Mouse (Mus musculus): ENCODE measurements around the gene Podxl2. TPM values are rescaled to one million over a fixed set of nuclear protein-coding genes. Genes with fewer than 3 reads are reported as not detected.

Podxl2 gene
- 10 to 100 TPM; 16.5 to 16.8 TPM for total RNA-seq (2021)

DNA sequence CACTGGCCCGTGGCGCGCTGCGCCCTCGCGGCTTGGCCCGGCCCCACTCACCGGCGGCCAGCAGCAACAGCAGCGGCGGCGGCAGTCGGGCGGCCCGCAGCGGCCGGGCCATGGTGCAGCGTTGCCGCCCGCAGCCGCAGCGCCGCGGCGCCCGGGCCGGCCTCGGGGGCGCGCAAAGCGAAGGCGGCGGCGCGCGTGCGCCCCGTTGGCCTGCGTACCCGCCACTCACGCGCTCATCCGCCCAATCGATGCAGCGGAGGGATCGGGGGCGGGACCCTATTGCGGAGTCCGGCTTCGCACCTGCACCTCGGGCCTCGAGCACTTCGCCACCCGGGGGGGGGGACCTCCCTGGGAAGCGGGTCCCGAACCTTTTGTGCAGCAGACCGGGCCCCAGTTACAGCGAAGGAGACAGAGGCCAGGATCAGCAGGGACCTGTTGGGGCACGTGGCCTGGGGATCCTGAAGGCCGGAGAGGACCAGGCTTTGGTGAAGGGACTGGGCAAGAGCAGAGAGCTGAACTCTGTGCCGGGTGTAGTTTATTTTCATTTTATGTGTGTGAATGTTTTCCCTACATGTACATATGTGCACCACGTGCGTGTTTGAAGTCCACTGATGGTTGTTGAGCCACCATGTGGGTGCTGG lies at the start of gene Podxl2:
TSS of gene Podxl2 (minus strand) at position 177 of the 641 bp plus-strand sequence.
- intact Hi-C loops (cut with DNase I) = no loop called here
- DNase-seq (ENCODE audit: low spot score) = peak; percentile 65

- intact Hi-C loops (cut with DNase I) = no loop called here
Measured at GRCm38 (mm10) chr6:88918802-88919201, 44.0 kb upstream of the Podxl2 start.

GRCm38 (mm10) chr6:88916153-88916552 lies 41.3 kb upstream of the Podxl2 start:
- intact Hi-C loops (cut with DNase I) = no loop called here
- no peak for DNase-seq (ENCODE audit: low spot score)

More at GRCm38 (mm10) chr6:88918802-88919201, 44.0 kb upstream of the Podxl2 start:
- no peak for DNase-seq (ENCODE audit: low spot score)

DNA sequence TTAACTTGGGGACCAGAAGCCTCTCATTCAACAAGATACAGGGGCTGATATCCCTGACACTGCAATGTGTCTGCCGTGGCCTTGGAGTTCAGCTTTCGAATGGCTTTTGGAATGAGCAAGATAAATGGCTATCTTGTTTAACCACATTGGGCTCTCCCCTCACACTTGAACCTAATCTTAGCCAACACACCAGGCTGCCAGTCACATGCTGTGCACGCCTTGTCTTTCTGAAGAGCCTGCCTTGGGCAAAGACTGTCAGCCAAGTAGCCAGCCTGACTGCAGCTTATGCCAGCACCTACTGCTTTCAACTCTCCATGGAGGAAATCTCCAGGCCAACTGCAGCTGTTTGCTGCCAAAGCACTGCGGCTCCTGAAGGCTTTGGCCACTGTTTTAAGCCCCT lies 40.7 kb upstream of the Podxl2 start:
- intact Hi-C loops (cut with DNase I) = no loop called here
- no peak for DNase-seq (ENCODE audit: low spot score)

- intact Hi-C loops (cut with DNase I) = no loop called here
- DNase-seq (ENCODE audit: low spot score) = no peak
Measured at GRCm38 (mm10) chr6:88914799-88915198, 40.0 kb upstream of the Podxl2 start.

DNA sequence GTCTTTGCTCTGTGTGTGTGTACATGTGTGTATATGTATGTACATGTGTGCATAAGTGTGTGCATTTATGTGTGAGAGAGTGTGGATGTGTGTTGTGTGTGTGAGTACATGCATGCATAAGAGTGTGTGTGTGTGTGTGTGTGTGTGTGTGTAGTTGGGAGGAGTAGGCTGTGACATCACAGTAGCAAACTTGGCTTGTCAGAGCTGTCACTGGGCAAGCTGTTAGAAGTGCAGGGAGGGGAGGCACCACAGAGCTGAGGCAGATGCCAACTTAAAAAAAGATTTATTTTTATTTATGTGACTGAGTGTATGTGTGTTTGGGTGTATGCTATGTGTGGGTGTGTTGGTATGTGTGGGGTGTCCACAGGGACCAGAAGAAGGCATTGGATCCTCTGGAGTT lies 38.6 kb upstream of the Podxl2 start:
- DNase-seq (ENCODE audit: low spot score) = no peak
- intact Hi-C loops (cut with DNase I) = no loop called here

- intact Hi-C loops (cut with DNase I) = no loop called here
- no peak for DNase-seq (ENCODE audit: low spot score)
Measured at GRCm38 (mm10) chr6:88913022-88913421, 38.2 kb upstream of the Podxl2 start.

- DNase-seq (ENCODE audit: low spot score) = no peak
- intact Hi-C loops (cut with DNase I) = no loop called here
Measured at GRCm38 (mm10) chr6:88909151-88909550, 34.3 kb upstream of the Podxl2 start.

- intact Hi-C loops (cut with DNase I) = no loop called here
- DNase-seq (ENCODE audit: low spot score) = peak; percentile 33
Measured at GRCm38 (mm10) chr6:88906369-88907108, 31.7 kb upstream of the Podxl2 start.

DNA sequence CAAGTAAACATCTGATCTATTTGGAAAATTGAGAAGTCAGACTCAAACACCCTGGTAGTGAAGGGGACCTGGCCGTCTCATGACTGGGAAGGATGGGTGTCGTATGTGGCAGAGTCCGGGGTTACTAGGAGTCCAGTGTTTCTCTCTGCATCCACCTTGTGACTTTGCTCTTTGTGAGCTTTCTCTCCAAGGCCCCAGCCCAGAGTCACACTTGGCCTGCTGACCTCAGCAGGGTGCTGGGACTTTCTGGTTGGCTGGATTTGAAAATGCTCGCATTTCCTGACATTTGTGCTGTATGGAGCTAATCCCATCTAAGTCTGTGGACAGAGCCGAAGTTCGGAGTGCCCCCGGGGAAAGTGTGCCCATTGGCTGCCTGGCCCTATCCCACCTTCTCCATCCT lies 30.2 kb upstream of the Podxl2 start:
- intact Hi-C loops (cut with DNase I) = no loop called here
- DNase-seq (ENCODE audit: low spot score) = no peak

DNA sequence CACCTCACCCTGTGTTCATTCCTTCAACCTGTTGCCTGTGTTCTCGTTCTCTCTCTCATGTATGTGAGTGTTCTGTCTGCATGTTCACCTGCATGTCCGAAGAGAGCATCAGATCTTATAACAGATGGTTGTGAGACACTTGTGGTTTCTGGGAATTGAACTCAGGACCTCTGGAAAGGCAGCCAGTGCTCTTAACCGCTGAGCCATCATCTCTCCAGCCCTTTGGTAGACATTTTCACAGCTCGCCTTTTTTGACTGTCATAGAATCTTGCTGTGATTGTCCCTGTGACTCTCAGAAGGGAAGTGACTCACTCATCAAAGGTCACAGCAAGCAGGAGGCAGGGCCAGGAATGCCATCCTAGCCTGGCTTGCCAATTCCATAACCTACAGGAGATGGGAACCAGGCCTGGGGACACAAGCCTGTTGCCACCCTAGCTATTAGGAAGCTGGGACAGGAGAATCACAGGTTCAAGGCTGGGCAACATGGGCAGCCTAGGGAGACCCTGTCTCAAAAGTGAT lies 29.7 kb upstream of the Podxl2 start:
- DNase-seq (ENCODE audit: low spot score) = no peak
- intact Hi-C loops (cut with DNase I) = no loop called here

DNA sequence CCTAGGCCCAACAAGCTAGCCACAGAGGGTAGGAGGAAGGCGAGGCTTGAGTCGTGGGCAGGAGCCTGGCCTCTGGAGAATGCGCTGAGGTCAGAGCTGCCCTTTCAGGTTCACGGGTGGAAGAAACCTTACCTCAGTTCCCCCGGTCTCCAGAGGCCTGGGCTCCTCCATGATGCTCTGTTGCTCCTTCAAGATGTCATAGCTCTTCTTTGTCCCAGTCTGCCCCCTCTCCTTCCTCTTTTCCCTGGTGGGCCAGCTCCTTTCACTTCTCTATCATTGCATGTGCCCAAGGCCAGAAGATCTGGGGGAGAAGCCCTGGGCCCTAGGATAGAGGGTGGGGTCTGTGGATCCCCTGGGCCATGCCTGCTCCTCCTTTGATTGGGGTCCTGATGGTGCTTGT lies 28.9 kb upstream of the Podxl2 start:
- intact Hi-C loops (cut with DNase I) = no loop called here
- no peak for DNase-seq (ENCODE audit: low spot score)

GRCm38 (mm10) chr6:88901947-88902820 lies 27.3 kb upstream of the Podxl2 start, which contains the start of gene Tpra1:
Gene Tpra1, plus strand, starts transcription at chr6:88902251.
- intact Hi-C loops (cut with DNase I) = no loop called here
- DNase-seq (ENCODE audit: low spot score) = peak; percentile 92

DNA sequence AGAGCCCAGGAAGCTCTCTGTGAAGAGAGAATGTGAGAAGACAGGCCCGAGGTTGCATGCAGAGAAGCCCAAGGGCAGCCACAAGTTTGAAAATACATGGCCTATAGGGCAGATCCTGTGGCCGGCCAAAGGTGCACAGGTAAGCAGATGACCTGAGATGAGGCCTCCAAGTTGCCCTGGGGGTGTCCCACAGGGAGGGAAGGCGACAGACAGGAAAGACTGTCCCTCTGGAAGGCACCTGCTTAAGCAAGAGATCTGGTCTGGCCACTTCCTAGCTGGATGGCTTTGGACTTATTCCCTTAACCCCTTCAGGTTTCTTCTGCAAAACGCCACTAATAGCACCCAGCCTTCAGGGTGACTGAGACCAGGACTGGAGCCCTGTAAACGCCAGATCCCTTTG lies 26.6 kb upstream of the Podxl2 start:
- intact Hi-C loops (cut with DNase I) = no loop called here
- no peak for DNase-seq (ENCODE audit: low spot score)

- intact Hi-C loops (cut with DNase I) = no loop called here
- no peak for DNase-seq (ENCODE audit: low spot score)
Measured at GRCm38 (mm10) chr6:88899628-88900027, 24.8 kb upstream of the Podxl2 start.

DNA sequence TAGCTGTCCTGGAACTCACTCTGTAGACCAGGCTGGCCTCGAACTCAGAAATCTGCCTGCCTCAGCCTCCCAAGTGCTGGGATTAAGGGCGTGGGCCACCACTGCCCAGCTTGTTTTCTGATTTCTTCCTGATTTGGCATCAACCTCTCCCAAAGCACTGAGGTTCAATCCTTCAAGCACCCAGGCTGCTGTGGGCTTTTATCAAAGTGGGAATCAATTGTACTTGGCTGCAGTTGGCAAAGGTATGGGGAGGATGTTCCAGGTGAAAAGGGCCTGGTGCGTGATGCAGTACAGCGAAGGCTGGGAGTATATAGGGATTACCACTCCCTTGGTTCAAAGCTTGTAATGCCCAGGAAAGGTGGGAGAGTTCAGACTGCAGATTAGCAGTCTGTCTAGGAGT lies 24.2 kb upstream of the Podxl2 start:
- intact Hi-C loops (cut with DNase I) = no loop called here
- no peak for DNase-seq (ENCODE audit: low spot score)

- intact Hi-C loops (cut with DNase I) = no loop called here
- peak; percentile 83 for DNase-seq (ENCODE audit: low spot score)
Measured at GRCm38 (mm10) chr6:88898534-88899048, 23.7 kb upstream of the Podxl2 start, which contains the start of gene Mcm2. Gene Mcm2, minus strand, starts transcription at chr6:88898780.

DNA sequence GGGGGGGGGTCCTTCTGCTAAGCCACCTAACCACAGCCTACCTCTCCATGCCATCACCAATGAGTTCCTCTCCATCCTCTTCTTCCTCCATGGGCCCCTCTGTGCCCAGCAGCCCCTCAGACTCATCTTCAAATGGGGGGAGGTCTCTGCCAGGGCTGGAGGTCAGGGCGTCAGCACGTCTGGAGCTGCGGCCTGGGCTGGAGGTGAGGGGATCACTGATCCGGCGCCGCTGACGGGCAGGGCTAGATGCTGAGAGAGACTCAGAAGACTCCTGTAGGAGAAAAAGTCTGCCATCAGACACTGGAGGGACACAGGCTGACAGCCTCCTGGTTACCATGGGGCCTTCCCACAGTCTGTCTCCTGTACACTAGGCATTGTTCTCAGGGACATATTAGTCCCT lies 22.4 kb upstream of the Podxl2 start:
- intact Hi-C loops (cut with DNase I) = no loop called here
- DNase-seq (ENCODE audit: low spot score) = no peak

DNA sequence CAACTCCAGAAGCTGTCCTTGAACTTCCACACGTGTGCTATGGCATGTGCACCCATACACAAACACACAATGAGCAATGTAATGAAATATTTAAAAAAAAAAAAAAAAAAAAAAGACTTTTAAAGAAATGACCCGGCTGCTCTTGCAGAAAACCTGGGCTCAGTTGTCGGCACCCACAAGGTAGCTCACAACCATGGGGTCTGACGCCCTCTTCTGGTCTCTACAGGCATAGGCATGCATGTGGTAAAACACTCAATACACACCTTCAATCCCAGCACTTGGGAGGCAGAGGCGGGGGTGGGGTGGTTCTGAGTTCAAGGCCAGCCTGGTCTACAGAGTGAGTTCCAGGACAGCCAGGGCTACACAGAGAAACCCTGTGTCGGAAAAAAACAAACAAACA lies 21.1 kb upstream of the Podxl2 start:
- DNase-seq (ENCODE audit: low spot score) = no peak
- intact Hi-C loops (cut with DNase I) = no loop called here

- no peak for DNase-seq (ENCODE audit: low spot score)
- intact Hi-C loops (cut with DNase I) = loop anchor here (2.0 kb wide), 1 partner anchor 35 kb away; no protein-coding TSS in a partner anchor
Measured at GRCm38 (mm10) chr6:88893559-88893958, 18.7 kb upstream of the Podxl2 start.

All from heart, postnatal 25 days (tissue).